Mouse (Mus musculus) E14TG2a.4 (cell line): Measurements from ENCODE around the gene Kif7.

ENCODE experiments used
- CTCF ChIP-seq: conservative IDR thresholded peaks from 2 replicates; pipeline ENCODE4 v1.5.1; 2014; ENCODE audit warnings: low read length
- NANOG ChIP-seq: IDR thresholded peaks from 2 replicates; pipeline ENCODE4 v1.6.1; 2014; ENCODE audit warnings: borderline replicate concordance, low read length, mixed read lengths

GRCm38 (mm10) chr7:79747659-79748058 is 32.1 kb upstream of the Kif7 start:
- no peak for TF ChIP-seq CTCF
- TF ChIP-seq NANOG, result no peak
